ENCODE assay signal across 21 mouse cellular contexts in the genomic region with DNA sequence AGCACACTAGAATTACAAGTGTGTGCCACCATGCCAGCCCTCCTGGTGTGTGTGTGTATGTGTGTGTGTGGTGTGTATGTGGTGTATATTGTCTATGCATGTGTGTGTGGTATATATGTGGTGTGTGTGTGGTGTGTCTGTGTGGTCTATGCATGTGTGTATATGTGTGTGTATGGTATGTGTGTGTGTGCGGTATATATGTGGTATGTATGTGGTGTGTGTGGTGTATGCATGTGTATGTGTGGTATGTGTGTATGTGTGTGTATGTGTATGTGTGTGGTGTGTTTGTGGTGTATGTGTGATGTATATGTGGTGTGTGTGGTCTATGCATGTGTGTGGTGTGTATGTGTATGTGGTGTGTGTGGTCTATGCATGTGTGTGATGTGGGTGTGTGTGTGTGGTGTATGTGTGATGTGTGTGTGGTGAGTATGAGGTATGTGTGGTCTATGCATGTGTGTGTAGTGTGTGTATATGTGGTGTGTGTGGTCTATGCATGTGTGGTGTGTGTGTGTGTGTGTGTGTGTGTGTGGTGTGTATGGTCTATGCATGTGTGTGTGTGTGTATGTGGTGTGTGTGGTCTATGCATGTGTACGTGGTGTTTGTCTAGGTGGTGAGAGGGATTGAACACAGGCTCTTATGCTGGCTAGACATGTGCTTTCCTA. TPM values are rescaled to one million over a fixed set of nuclear protein-coding genes. Genes with fewer than 3 reads are reported as not detected.
A peak's percentile ranks its signal among the peaks of the same experiment; 100 is the strongest.
DNase-seq lines count a peak whose midpoint lies in the region; ATAC-seq and TF ChIP-seq lines count a peak whose summit lies in the region.
"Had no signal": no experiment of that assay in that cellular context is flagged by ENCODE, and none has a peak within 500 bp of the region (broad histone marks: within the 10 kb centered on the region; RNA-seq: fewer than 3 reads in every experiment).

No protein-coding gene starts in this region.

- no peaks in the 10 kb centered on the region for H3K9me3 ChIP-seq in heart, embryonic 13.5 days
- H3K9me3 ChIP-seq in kidney, embryonic 16.5 days (ENCODE audit: low read length), result no peaks in the 10 kb centered on the region
- no peaks in the 10 kb centered on the region for H3K9me3 ChIP-seq in midbrain, postnatal 0 days (ENCODE audit: low read length)
- H3K9me3 ChIP-seq in midbrain, embryonic 11.5 days (ENCODE audit: control insufficient read depth, low read length), result no peaks in the 10 kb centered on the region
- no peaks in the 10 kb centered on the region for H3K9me3 ChIP-seq in limb, embryonic 15.5 days
- H3K9me3 ChIP-seq: forebrain, embryonic 10.5 days; liver, embryonic 13.5 days; midbrain, embryonic 12.5 days had no signal

- peak overlapping the region; percentile 70; the same call in 1 of the 2 replicates for H3K27ac ChIP-seq in heart, embryonic 13.5 days (replicated peaks)
- H3K27ac ChIP-seq in kidney, embryonic 16.5 days (ENCODE audit: low read length), result no peak overlapping the region
- no peak overlapping the region for H3K27ac ChIP-seq in midbrain, postnatal 0 days (ENCODE audit: low read depth, low read length)
- H3K27ac ChIP-seq in midbrain, embryonic 11.5 days (ENCODE audit: low read depth, low read length), result no peak overlapping the region
- H3K27ac ChIP-seq in limb, embryonic 15.5 days, result no peak overlapping the region
- H3K27ac ChIP-seq: forebrain, embryonic 10.5 days; layer of hippocampus, adult 2 months; liver, embryonic 13.5 days; midbrain, embryonic 12.5 days had no signal

- peaks cover 55% of the 10 kb centered on the region for H3K4me1 ChIP-seq in heart, embryonic 13.5 days
- peaks cover 6% of the 10 kb centered on the region for H3K4me1 ChIP-seq in kidney, embryonic 16.5 days (ENCODE audit: insufficient read depth, low read length)
- H3K4me1 ChIP-seq in midbrain, postnatal 0 days (ENCODE audit: insufficient read depth, low read length), result no peaks in the 10 kb centered on the region
- no peaks in the 10 kb centered on the region for H3K4me1 ChIP-seq in midbrain, embryonic 11.5 days (ENCODE audit: control insufficient read depth, insufficient read depth, low read length)
- H3K4me1 ChIP-seq in limb, embryonic 15.5 days, result peaks cover 7% of the 10 kb centered on the region
- H3K4me1 ChIP-seq: midbrain, embryonic 12.5 days had no signal

- WGBS in heart, embryonic 13.5 days, result 73% methylated on average over 2 of the region's 2 CpGs
- WGBS in kidney, embryonic 16.5 days, result 95% methylated on average over 2 of the region's 2 CpGs
- WGBS in midbrain, postnatal 0 days, result 86% methylated on average over 2 of the region's 2 CpGs
- 92% methylated on average over 2 of the region's 2 CpGs for WGBS in midbrain, embryonic 11.5 days
- 76% methylated on average over 2 of the region's 2 CpGs for WGBS in limb, embryonic 15.5 days

- ATAC-seq in heart, embryonic 13.5 days (ENCODE audit: extremely low read depth, insufficient number of reproducible peaks, low FRiP score, low TSS enrichment), result no peak; the same call in 1 of the 2 replicates
- peak; percentile 42; the same call in 1 of the 2 replicates for ATAC-seq in kidney, embryonic 16.5 days (ENCODE audit: low FRiP score, low TSS enrichment)
- 0 out of 2 replicates have a peak, but pooled peaks have one; percentile 38 for ATAC-seq in midbrain, postnatal 0 days (ENCODE audit: low FRiP score)
- no peak for ATAC-seq in midbrain, embryonic 11.5 days (ENCODE audit: low FRiP score)
- peak; percentile 61; the same call in 1 of the 2 replicates for ATAC-seq in limb, embryonic 15.5 days (ENCODE audit: insufficient number of reproducible peaks, low FRiP score, low TSS enrichment, low read depth)
- ATAC-seq: activated CD4-positive, CD25-positive, alpha-beta regulatory T cell, adult 4 months; inflammation-experienced regulatory T-cells, adult 6 months; Patski had no signal

- H3K4me3 ChIP-seq in heart, embryonic 13.5 days, result no peak overlapping the region
- no peak overlapping the region for H3K4me3 ChIP-seq in kidney, embryonic 16.5 days (ENCODE audit: low read length)
- H3K4me3 ChIP-seq in midbrain, postnatal 0 days (ENCODE audit: low read depth, low read length), result no peak overlapping the region
- no peak overlapping the region for H3K4me3 ChIP-seq in midbrain, embryonic 11.5 days (ENCODE audit: low read depth, low read length)
- no peak overlapping the region for H3K4me3 ChIP-seq in limb, embryonic 15.5 days
- H3K4me3 ChIP-seq: forebrain, embryonic 10.5 days; layer of hippocampus, adult 2 months; liver, embryonic 13.5 days; midbrain, embryonic 12.5 days had no signal

- no peak for TF ChIP-seq CTCF in midbrain, postnatal 0 days (IDR thresholded peaks at IDR 0.05)

- no peak for DNase-seq in heart, adult 8-10 months (ENCODE audit: low spot score)
- DNase-seq in kidney, postnatal 10 days, result no peak
- no peak for DNase-seq in midbrain, postnatal 0 days (ENCODE audit: low spot score)
- DNase-seq in midbrain, embryonic 11.5 days (ENCODE audit: low spot score, missing footprints), result no peak
- DNase-seq: adrenal gland, postnatal 14 days; B cell, adult 2 months; cerebellum, adult 18-20 months; cerebellum, postnatal 36 days; gastrocnemius, postnatal 25 days; kidney, adult 9 months; left cerebral cortex, postnatal 4 days; liver, embryonic 13.5 days had no signal

- no peak overlapping the region for H3K4me2 ChIP-seq in heart, embryonic 13.5 days
- H3K4me2 ChIP-seq in kidney, embryonic 16.5 days (replicated peaks; ENCODE audit: low read depth, low read length), result no peak overlapping the region
- no peak overlapping the region for H3K4me2 ChIP-seq in midbrain, postnatal 0 days (ENCODE audit: low read depth, low read length, poor library complexity, severe bottlenecking)
- H3K4me2 ChIP-seq in midbrain, embryonic 11.5 days, result no peak overlapping the region
- no peak overlapping the region for H3K4me2 ChIP-seq in limb, embryonic 15.5 days
- H3K4me2 ChIP-seq: liver, embryonic 13.5 days; midbrain, embryonic 12.5 days had no signal

- no peak overlapping the region; the same call in 1 of the 2 replicates for H3K9ac ChIP-seq in heart, embryonic 13.5 days
- no peak overlapping the region for H3K9ac ChIP-seq in kidney, embryonic 16.5 days (replicated peaks; ENCODE audit: low read length)
- H3K9ac ChIP-seq in midbrain, postnatal 0 days (replicated peaks; ENCODE audit: low read length, poor library complexity, severe bottlenecking), result no peak overlapping the region
- H3K9ac ChIP-seq in midbrain, embryonic 11.5 days (ENCODE audit: low read length), result no peak overlapping the region
- no peak overlapping the region for H3K9ac ChIP-seq in limb, embryonic 15.5 days
- H3K9ac ChIP-seq: liver, embryonic 13.5 days; midbrain, embryonic 12.5 days had no signal

- no peaks in the 10 kb centered on the region for H3K36me3 ChIP-seq in heart, embryonic 13.5 days
- no peaks in the 10 kb centered on the region for H3K36me3 ChIP-seq in kidney, embryonic 16.5 days (ENCODE audit: insufficient read depth, low read length)
- no peaks in the 10 kb centered on the region for H3K36me3 ChIP-seq in midbrain, postnatal 0 days (ENCODE audit: insufficient read depth, low read length)
- no peaks in the 10 kb centered on the region for H3K36me3 ChIP-seq in midbrain, embryonic 11.5 days (ENCODE audit: control insufficient read depth, insufficient read depth, low read length)
- no peaks in the 10 kb centered on the region for H3K36me3 ChIP-seq in limb, embryonic 15.5 days
- H3K36me3 ChIP-seq: forebrain, embryonic 10.5 days; liver, embryonic 13.5 days; midbrain, embryonic 12.5 days had no signal

- no peaks in the 10 kb centered on the region for H3K27me3 ChIP-seq in heart, embryonic 13.5 days (replicated peaks)
- no peaks in the 10 kb centered on the region for H3K27me3 ChIP-seq in kidney, embryonic 16.5 days (ENCODE audit: insufficient read depth, low read length)
- no peaks in the 10 kb centered on the region for H3K27me3 ChIP-seq in midbrain, postnatal 0 days (ENCODE audit: insufficient read depth, low read length)
- H3K27me3 ChIP-seq in midbrain, embryonic 11.5 days (ENCODE audit: control insufficient read depth, insufficient read depth, low read length), result no peaks in the 10 kb centered on the region
- H3K27me3 ChIP-seq in limb, embryonic 15.5 days, result no peaks in the 10 kb centered on the region
- H3K27me3 ChIP-seq: liver, embryonic 13.5 days; midbrain, embryonic 12.5 days; Patski had no signal

RNA-seq across cellular contexts. Expression of a gene that starts 54.2 kb away (rescaled TPM):
- polyA plus RNA-seq in heart, embryonic 13.5 days (2015; fragmentation: Nextera tagmentation; extraction: Ambion mirVana), result 41.3 and 43.1 TPM in 2 replicates
- total RNA-seq in heart, adult 8-10 months (2022), result 100 to 1,000 TPM in 1 of 4 experiments, 10 to 100 TPM in 3; 75.6 to 100 (median 97.5) TPM
- 28.2 and 28.4 TPM in 2 replicates for polyA plus RNA-seq in kidney, embryonic 16.5 days (2015; fragmentation: Nextera tagmentation; extraction: Ambion mirVana)
- total RNA-seq in midbrain, postnatal 0 days (2014; rRNA removed), result 18.8 and 24.4 TPM in 2 replicates
- 10.7 and 12.1 TPM in 2 replicates for polyA plus RNA-seq in midbrain, postnatal 0 days (2015; fragmentation: Nextera tagmentation; extraction: Ambion mirVana)
- polyA plus RNA-seq in midbrain, embryonic 11.5 days (2014; fragmentation: Nextera tagmentation; extraction: Ambion mirVana), result 17.9 and 18.9 TPM in 2 replicates
- 21.7 and 25.2 TPM in 2 replicates for polyA plus RNA-seq in limb, embryonic 15.5 days (2015; fragmentation: Nextera tagmentation; extraction: Ambion mirVana)

Comparison
In these comparisons a context has a peak if more than half of its experiments do, and no peak if none do; other contexts are left out.
1. ATAC-seq: peak in kidney, embryonic 16.5 days (single experiment), midbrain, postnatal 0 days (single experiment) and limb, embryonic 15.5 days (single experiment); none in heart, embryonic 13.5 days (single experiment) and midbrain, embryonic 11.5 days (single experiment).